Mouse (Mus musculus) forebrain, embryonic 11.5 days (tissue): ENCODE measurements around the gene Fkbp11. TPM values are rescaled to one million over a fixed set of nuclear protein-coding genes. Genes with fewer than 3 reads are reported as not detected.

Source experiments
- polyA plus RNA-seq: library from polyadenylated mRNA; unstranded; fragments of >200 nt; fragmentation: Nextera tagmentation; extraction: Ambion mirVana; gene quantifications from 2 replicates; pipeline ENCODE4 v1.2.1, GENCODE M21; 2014

Gene Fkbp11
- polyA plus RNA-seq, 1 experiment from 2014 or later, result 6.7 TPM

Other genes with a start within 250 kb of the Fkbp11 start
- gene Lalba, start 245.5 kb downstream of the Fkbp11 start, polyA plus RNA-seq, result 0.25 TPM in 1 of 2 replicates, not detected in the other
- not detected in 2 replicates for gene Olfr279, start 235.8 kb downstream of the Fkbp11 start, polyA plus RNA-seq
- 138 and 152 TPM in 2 replicates for gene Kansl2, start 193.9 kb downstream of the Fkbp11 start, polyA plus RNA-seq
- 62.2 and 67.0 TPM in 2 replicates for gene Ccnt1, start 157.3 kb downstream of the Fkbp11 start, polyA plus RNA-seq
- gene 4930415O20Rik, start 157.2 kb downstream of the Fkbp11 start, polyA plus RNA-seq, result not detected in 2 replicates
- gene Adcy6, start 118.1 kb downstream of the Fkbp11 start, polyA plus RNA-seq, result 11.2 and 12.3 TPM in 2 replicates
- 45.3 and 46.9 TPM in 2 replicates for gene Cacnb3, start 97.4 kb downstream of the Fkbp11 start, polyA plus RNA-seq
- 24.2 and 31.2 TPM in 2 replicates for gene Ddx23, start 65.3 kb downstream of the Fkbp11 start, polyA plus RNA-seq
- gene Rnd1, start 50.7 kb downstream of the Fkbp11 start, polyA plus RNA-seq, result 1.9 and 2.8 TPM in 2 replicates
- 0.92 and 1.3 TPM in 2 replicates for gene Ccdc65, start 20.0 kb downstream of the Fkbp11 start, polyA plus RNA-seq
- gene Arf3, start 35.0 kb upstream of the Fkbp11 start, polyA plus RNA-seq, result 38.1 and 41.4 TPM in 2 replicates
- gene Wnt10b, start 50.0 kb upstream of the Fkbp11 start, polyA plus RNA-seq, result 0.41 and 0.43 TPM in 2 replicates
- 0.47 and 0.68 TPM in 2 replicates for gene Wnt1, start 61.7 kb upstream of the Fkbp11 start, polyA plus RNA-seq
- gene Ddn, start 81.3 kb upstream of the Fkbp11 start, polyA plus RNA-seq, result not detected in 2 replicates
- 89.4 and 92.5 TPM in 2 replicates for gene Prkag1, start 103.3 kb upstream of the Fkbp11 start, polyA plus RNA-seq
- gene Kmt2d, start 143.0 kb upstream of the Fkbp11 start, polyA plus RNA-seq, result 20.1 and 20.6 TPM in 2 replicates
- gene Rhebl1, start 166.3 kb upstream of the Fkbp11 start, polyA plus RNA-seq, result 12.5 and 14.1 TPM in 2 replicates
- 0.28 and 0.29 TPM in 2 replicates for gene Dhh, start 170.3 kb upstream of the Fkbp11 start, polyA plus RNA-seq
- 8.7 and 9.4 TPM in 2 replicates for gene Lmbr1l, start 190.0 kb upstream of the Fkbp11 start, polyA plus RNA-seq
- 2,366 and 2,605 TPM in 2 replicates for gene Tuba1b, start 206.4 kb upstream of the Fkbp11 start, polyA plus RNA-seq
- gene Gm49450, start 225.4 kb upstream of the Fkbp11 start, polyA plus RNA-seq, result not detected in 2 replicates
- 5,083 and 5,852 TPM in 2 replicates for gene Tuba1a, start 225.5 kb upstream of the Fkbp11 start, polyA plus RNA-seq